Mouse (Mus musculus) small intestine, adult 2 months (tissue): Measurements from ENCODE around the gene Mpv17l2.

Experiments
- CTCF ChIP-seq: fragments of 200-500 bp; IDR thresholded peaks from 2 replicates; pipeline ENCODE4 v1.5.1; 2012; ENCODE audit warnings: low read depth, mild to moderate bottlenecking, control low read depth, inconsistent platforms, low read length, moderate library complexity, mixed read lengths; ENCODE audit not compliant: insufficient replicate concordance, insufficient read length; ENCODE audit errors: extremely low read depth
- POLR2A ChIP-seq: fragments of 200-500 bp; IDR thresholded peaks from 2 replicates; pipeline ENCODE4 v1.6.1; 2012; ENCODE audit warnings: low read depth, mild to moderate bottlenecking, control low read depth, inconsistent platforms, low read length, moderate library complexity

DNA sequence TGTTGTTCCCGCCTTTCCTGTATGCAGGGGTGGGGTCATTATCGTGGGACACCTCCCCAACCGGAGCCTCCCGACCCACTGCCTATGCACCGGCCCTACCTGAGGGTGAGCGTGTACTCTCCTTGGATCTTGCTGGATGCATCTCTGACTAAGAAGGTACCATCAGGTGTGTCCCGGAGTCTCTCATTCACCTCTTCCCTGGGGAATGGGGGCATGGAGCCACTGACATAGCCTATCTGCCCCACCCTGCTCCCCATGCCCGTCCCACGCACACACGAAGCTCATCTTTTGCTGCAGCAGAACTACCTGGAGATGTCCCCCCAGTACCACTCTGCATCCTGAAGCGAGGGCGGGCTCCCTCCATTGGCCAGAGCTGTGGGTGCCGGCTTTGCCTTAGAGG lies 10.0 kb upstream of the Mpv17l2 start:
- no peak for TF ChIP-seq CTCF
- TF ChIP-seq POLR2A, result no peak
